Mouse (Mus musculus) CD4-positive helper T cell, adult 2 months (primary cell): Measurements from ENCODE around the gene Cyp2c67.
"Not testable (repeated sequence)": the region's sequence is repeated elsewhere in the genome, so short reads cannot be mapped to it uniquely, and the experiment has no call there.

Experiments used
- DNase-seq: peaks from one replicate; pipeline ENCODE4 v3.0.0-alpha.2; 2012; ENCODE audit warnings: low read depth, missing footprints, low spot score

Cyp2c67 gene

DNA sequence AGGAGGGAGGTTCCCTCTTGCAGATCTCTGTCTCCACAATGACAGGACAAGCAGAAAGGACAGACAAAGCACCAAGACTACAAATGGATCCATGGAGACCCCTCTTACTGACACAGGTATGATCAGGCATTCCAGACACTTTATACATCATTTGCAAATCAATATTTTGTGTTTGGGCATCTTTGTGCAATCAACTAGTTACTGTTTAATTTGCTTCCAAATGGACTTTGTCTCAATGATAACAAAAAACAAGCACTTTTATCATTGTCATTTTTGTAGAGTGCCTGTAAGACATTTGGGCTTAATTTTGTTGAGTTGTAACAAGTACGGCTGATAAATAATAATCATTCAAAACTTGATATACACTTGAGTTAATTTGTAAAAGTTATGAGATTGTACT, at the start of gene Cyp2c67:
Cyp2c67 (minus strand) TSS at position 114 of the 400 bp plus-strand sequence.
- no peak for DNase-seq

DNA sequence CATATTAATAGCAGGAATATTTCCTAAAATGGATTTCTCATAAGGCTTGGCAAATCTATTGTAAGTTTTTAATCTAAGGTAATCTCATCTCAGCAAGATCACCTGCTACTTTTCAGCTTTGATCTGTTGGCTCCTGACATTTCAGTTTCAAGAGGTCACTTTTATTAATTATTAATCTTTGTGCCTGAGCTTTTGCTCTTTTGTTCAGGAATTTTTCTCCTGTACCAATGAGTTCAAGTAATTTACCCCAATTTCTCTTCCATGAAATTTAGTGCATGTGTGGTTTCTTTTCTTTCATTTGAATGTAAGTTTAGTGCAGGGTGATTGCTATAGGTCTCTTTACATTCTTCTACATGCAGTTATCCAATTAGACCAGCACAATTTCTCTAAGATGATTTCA, 16.8 kb upstream of the Cyp2c67 start:
- DNase-seq: not testable (repeated sequence)

- DNase-seq: no peak
Observed at GRCm38 (mm10) chr19:39652381-39652780, 3.5 kb upstream of the Cyp2c67 start.

- no peak for DNase-seq
Observed at GRCm38 (mm10) chr19:39647519-39647918, 1.3 kb downstream of the Cyp2c67 start.

DNA sequence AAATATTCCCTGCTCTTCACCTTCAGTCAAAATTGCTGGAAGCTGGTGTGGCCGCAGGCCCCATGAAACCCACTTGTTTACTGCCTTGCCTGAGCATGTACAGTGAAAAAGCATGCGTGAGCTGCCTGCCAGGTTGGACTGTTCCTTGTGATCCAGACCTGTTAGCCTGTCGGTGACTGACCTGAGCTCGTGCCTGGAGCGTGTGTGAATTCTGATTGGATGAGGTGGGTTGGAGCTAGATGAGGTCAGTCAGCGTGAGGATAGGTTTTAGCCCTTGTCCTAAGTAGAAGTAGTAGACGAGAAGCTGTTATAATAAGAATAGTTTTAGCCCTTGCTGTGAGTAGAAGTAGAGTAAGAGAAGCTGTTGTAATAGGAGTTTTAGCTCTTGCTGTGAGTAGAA, 4.3 kb downstream of the Cyp2c67 start:
- DNase-seq: not testable (repeated sequence)
